Mouse (Mus musculus): ENCODE measurements around the gene Ltb4r2. TPM values are rescaled to one million over a fixed set of nuclear protein-coding genes. Genes with fewer than 3 reads are reported as not detected.

The Ltb4r2 gene
- polyA plus RNA-seq, 1 experiment from 2014 or later: 0.41 TPM

GRCm38 (mm10) chr14:55733889-55734288 lies 27.3 kb upstream of the Ltb4r2 start:
- H3K27ac ChIP-seq (ENCODE audit: low read length): no peak overlapping the region
- H3K4me2 ChIP-seq (replicated peaks; ENCODE audit: low read depth, low read length): no peak overlapping the region
- 0 out of 2 replicates have a peak, but pooled peaks cover 7% of the 10 kb centered on the region for H3K4me1 ChIP-seq (ENCODE audit: insufficient read depth, low read length)
- 77% methylated on average over 10 of the region's 10 CpGs for WGBS
- H3K27me3 ChIP-seq (ENCODE audit: insufficient read depth, low read length): no peaks in the 10 kb centered on the region
- H3K9ac ChIP-seq (replicated peaks; ENCODE audit: low read length): no peak overlapping the region
- peaks cover 11% of the 10 kb centered on the region for H3K36me3 ChIP-seq (ENCODE audit: insufficient read depth, low read length)
- no peak overlapping the region for H3K4me3 ChIP-seq (ENCODE audit: low read length)
- ATAC-seq (ENCODE audit: low FRiP score, low TSS enrichment): no peak
- H3K9me3 ChIP-seq (ENCODE audit: low read length): no peaks in the 10 kb centered on the region

- Histone ChIP-seq H3K4me3 (ENCODE audit: low read length) (no peak overlapping the region), H3K9me3 (ENCODE audit: low read length) (no peaks in the 10 kb centered on the region), H3K9ac (replicated peaks; ENCODE audit: low read length) (no peak overlapping the region), H3K4me1 (ENCODE audit: insufficient read depth, low read length) (0 out of 2 replicates have a peak, but pooled peaks cover 7% of the 10 kb centered on the region), H3K36me3 (ENCODE audit: insufficient read depth, low read length) (peaks cover 20% of the 10 kb centered on the region), H3K4me2 (replicated peaks; ENCODE audit: low read depth, low read length) (no peak overlapping the region), H3K27me3 (ENCODE audit: insufficient read depth, low read length) (no peaks in the 10 kb centered on the region), H3K27ac (ENCODE audit: low read length) (no peak overlapping the region)
- 83% methylated on average over 7 of the region's 7 CpGs for WGBS
- no peak for ATAC-seq (ENCODE audit: low FRiP score, low TSS enrichment)
Measured at GRCm38 (mm10) chr14:55734869-55735268, 26.4 kb upstream of the Ltb4r2 start.

- 47% methylated on average over 3 of the region's 3 CpGs for WGBS
Measured at GRCm38 (mm10) chr14:55735334-55735733, 25.9 kb upstream of the Ltb4r2 start.

GRCm38 (mm10) chr14:55735758-55736157 lies 25.5 kb upstream of the Ltb4r2 start:
- no peak for ATAC-seq (ENCODE audit: low FRiP score, low TSS enrichment)
- H3K9ac ChIP-seq (replicated peaks; ENCODE audit: low read length): no peak overlapping the region
- H3K27ac ChIP-seq (ENCODE audit: low read length): no peak overlapping the region
- H3K27me3 ChIP-seq (ENCODE audit: insufficient read depth, low read length): no peaks in the 10 kb centered on the region
- no peaks in the 10 kb centered on the region for H3K9me3 ChIP-seq (ENCODE audit: low read length)
- peaks cover 28% of the 10 kb centered on the region for H3K36me3 ChIP-seq (ENCODE audit: insufficient read depth, low read length)
- no peak overlapping the region for H3K4me2 ChIP-seq (replicated peaks; ENCODE audit: low read depth, low read length)
- 79% methylated on average over 4 of the region's 4 CpGs for WGBS
- no peak overlapping the region for H3K4me3 ChIP-seq (ENCODE audit: low read length)
- H3K4me1 ChIP-seq (ENCODE audit: insufficient read depth, low read length): 0 out of 2 replicates have a peak, but pooled peaks cover 7% of the 10 kb centered on the region

More at GRCm38 (mm10) chr14:55735334-55735733, 25.9 kb upstream of the Ltb4r2 start:
- no peak for ATAC-seq (ENCODE audit: low FRiP score, low TSS enrichment)
- Histone ChIP-seq H3K4me3 (ENCODE audit: low read length) (no peak overlapping the region), H3K9me3 (ENCODE audit: low read length) (no peaks in the 10 kb centered on the region), H3K36me3 (ENCODE audit: insufficient read depth, low read length) (peaks cover 24% of the 10 kb centered on the region), H3K4me1 (ENCODE audit: insufficient read depth, low read length) (0 out of 2 replicates have a peak, but pooled peaks cover 7% of the 10 kb centered on the region), H3K27ac (ENCODE audit: low read length) (no peak overlapping the region), H3K4me2 (replicated peaks; ENCODE audit: low read depth, low read length) (no peak overlapping the region), H3K9ac (replicated peaks; ENCODE audit: low read length) (no peak overlapping the region), H3K27me3 (ENCODE audit: insufficient read depth, low read length) (no peaks in the 10 kb centered on the region)

GRCm38 (mm10) chr14:55737086-55737687 lies 24.0 kb upstream of the Ltb4r2 start:
- ATAC-seq (ENCODE audit: low FRiP score, low TSS enrichment): peak; percentile 77
- WGBS: 80% methylated on average over 9 of the region's 9 CpGs

GRCm38 (mm10) chr14:55743711-55744110 lies 17.5 kb upstream of the Ltb4r2 start:
- Histone ChIP-seq H3K9ac (replicated peaks; ENCODE audit: low read length) (peak overlapping the region; percentile 52), H3K4me3 (ENCODE audit: low read length) (0 out of 2 replicates have a peak overlapping the region, but pooled peaks have one; percentile 14)
- peak; percentile 76 for ATAC-seq (ENCODE audit: low FRiP score, low TSS enrichment)

More at GRCm38 (mm10) chr14:55737086-55737687, 24.0 kb upstream of the Ltb4r2 start:
- no peaks in the 10 kb centered on the region for H3K9me3 ChIP-seq (ENCODE audit: low read length)
- 0 out of 2 replicates have a peak, but pooled peaks cover 7% of the 10 kb centered on the region for H3K4me1 ChIP-seq (ENCODE audit: insufficient read depth, low read length)
- no peaks in the 10 kb centered on the region for H3K27me3 ChIP-seq (ENCODE audit: insufficient read depth, low read length)
- H3K36me3 ChIP-seq (ENCODE audit: insufficient read depth, low read length): peaks cover 28% of the 10 kb centered on the region
- no peak overlapping the region for H3K4me2 ChIP-seq (replicated peaks; ENCODE audit: low read depth, low read length)
- H3K4me3 ChIP-seq (ENCODE audit: low read length): no peak overlapping the region
- H3K9ac ChIP-seq (replicated peaks; ENCODE audit: low read length): no peak overlapping the region
- no peak overlapping the region for H3K27ac ChIP-seq (ENCODE audit: low read length)

GRCm38 (mm10) chr14:55745180-55745860 lies 15.9 kb upstream of the Ltb4r2 start, which contains the start of the genes Dhrs1 and Nop9:
Dhrs1 (minus strand) TSS chr14:55745690.
Nop9 (plus strand) TSS chr14:55745693.
- Histone ChIP-seq H3K27me3 (ENCODE audit: insufficient read depth, low read length) (no peaks in the 10 kb centered on the region), H3K4me1 (ENCODE audit: insufficient read depth, low read length) (peaks cover 29% of the 10 kb centered on the region), H3K27ac (ENCODE audit: low read length) (peak within 1 kb of the TSS; percentile 41), H3K4me3 (ENCODE audit: low read length) (peak within 1 kb of the TSS; percentile 90), H3K4me2 (replicated peaks; ENCODE audit: low read depth, low read length) (peak within 1 kb of the TSS; percentile 98), H3K9me3 (ENCODE audit: low read length) (no peaks in the 10 kb centered on the region), H3K36me3 (ENCODE audit: insufficient read depth, low read length) (peaks cover 16% of the 10 kb centered on the region), H3K9ac (replicated peaks; ENCODE audit: low read length) (peak within 1 kb of the TSS; percentile 81)
- peak; percentile 88 for ATAC-seq (ENCODE audit: low FRiP score, low TSS enrichment)
- under 1% methylated on average over 48 of the region's 48 CpGs for WGBS

More at GRCm38 (mm10) chr14:55743711-55744110, 17.5 kb upstream of the Ltb4r2 start:
- H3K4me2 ChIP-seq (replicated peaks; ENCODE audit: low read depth, low read length): peak overlapping the region; percentile 39
- no peaks in the 10 kb centered on the region for H3K27me3 ChIP-seq (ENCODE audit: insufficient read depth, low read length)
- no peaks in the 10 kb centered on the region for H3K9me3 ChIP-seq (ENCODE audit: low read length)
- H3K27ac ChIP-seq (ENCODE audit: low read length): no peak overlapping the region
- WGBS: 13% methylated on average over 10 of the region's 10 CpGs
- H3K36me3 ChIP-seq (ENCODE audit: insufficient read depth, low read length): peaks cover 16% of the 10 kb centered on the region
- peaks cover 29% of the 10 kb centered on the region for H3K4me1 ChIP-seq (ENCODE audit: insufficient read depth, low read length)

- Histone ChIP-seq H3K4me3 (ENCODE audit: low read length) (peak overlapping the region; percentile 90), H3K27me3 (ENCODE audit: insufficient read depth, low read length) (no peaks in the 10 kb centered on the region), H3K27ac (ENCODE audit: low read length) (peak overlapping the region; percentile 41; the same call in 1 of the 2 replicates), H3K9ac (replicated peaks; ENCODE audit: low read length) (peak overlapping the region; percentile 81), H3K9me3 (ENCODE audit: low read length) (no peaks in the 10 kb centered on the region), H3K4me1 (ENCODE audit: insufficient read depth, low read length) (peaks cover 29% of the 10 kb centered on the region), H3K36me3 (ENCODE audit: insufficient read depth, low read length) (peaks cover 17% of the 10 kb centered on the region), H3K4me2 (replicated peaks; ENCODE audit: low read depth, low read length) (peak overlapping the region; percentile 98)
- under 1% methylated on average over 31 of the region's 31 CpGs for WGBS
- no peak for ATAC-seq (ENCODE audit: low FRiP score, low TSS enrichment)
Measured at GRCm38 (mm10) chr14:55745861-55746237, 15.4 kb upstream of the Ltb4r2 start.

- Histone ChIP-seq H3K27ac (ENCODE audit: low read length) (no peak overlapping the region), H3K27me3 (ENCODE audit: insufficient read depth, low read length) (no peaks in the 10 kb centered on the region), H3K36me3 (ENCODE audit: insufficient read depth, low read length) (peaks cover 31% of the 10 kb centered on the region), H3K9me3 (ENCODE audit: low read length) (no peaks in the 10 kb centered on the region), H3K9ac (replicated peaks; ENCODE audit: low read length) (no peak overlapping the region), H3K4me2 (replicated peaks; ENCODE audit: low read depth, low read length) (peak overlapping the region; percentile 98), H3K4me3 (ENCODE audit: low read length) (no peak overlapping the region), H3K4me1 (ENCODE audit: insufficient read depth, low read length) (peaks cover 29% of the 10 kb centered on the region)
- no peak for ATAC-seq (ENCODE audit: low FRiP score, low TSS enrichment)
- 93% methylated on average over 10 of the region's 10 CpGs for WGBS
Measured at GRCm38 (mm10) chr14:55747051-55747847, 14.0 kb upstream of the Ltb4r2 start.
